Mouse (Mus musculus) heart, postnatal 25 days (tissue): ENCODE measurements at regions not wholly inside any gene's neighbourhood (a gene's known extent, or its start where the extent isn't known, plus 50 kb on each side); places are given as distances from the start of the nearest gene placed in this dataset.

Source experiments
- DNase-seq: peaks from one replicate; pipeline ENCODE4 v3.0.0; 2022; ENCODE audit warnings: low spot score
- intact Hi-C: fragments of 180-260 bp; cut with DNase I; formaldehyde crosslinking; loops from one replicate; pipeline ENCODE4 v1.15.1; 2025

GRCm38 (mm10) chr15:59203850-59204625 lies 314.9 kb downstream of the Gm49356 start:
- no peak for DNase-seq
- intact Hi-C loops, result loop anchor here (1.0 to 5.0 kb wide), 6 partner anchors 43 to 231 kb away; no protein-coding TSS in a partner anchor

- no peak for DNase-seq
- intact Hi-C loops, result loop anchor here (2.0 to 5.0 kb wide), 2 partner anchors 150 to 253 kb away; no protein-coding TSS in a partner anchor
These were observed 316.0 kb downstream of the Gm49356 start for GRCm38 (mm10) chr15:59205091-59205490.

- DNase-seq, result no peak
These were observed 316.4 kb downstream of the Gm49356 start for GRCm38 (mm10) chr15:59205544-59205943.

GRCm38 (mm10) chr15:59206636-59207035 lies 317.5 kb downstream of the Gm49356 start:
- DNase-seq, result no peak
- intact Hi-C loops, result loop anchor here (5.0 kb wide), 1 partner anchor 254 kb away; no protein-coding TSS in a partner anchor

More at GRCm38 (mm10) chr15:59205544-59205943, 316.4 kb downstream of the Gm49356 start:
- intact Hi-C loops, result loop anchor here (2.0 to 5.0 kb wide), 2 partner anchors 151 to 253 kb away; no protein-coding TSS in a partner anchor

- intact Hi-C loops, result loop anchor here (5.0 kb wide), 1 partner anchor 256 kb away; no protein-coding TSS in a partner anchor
- DNase-seq, result no peak
These were observed 318.9 kb downstream of the Gm49356 start for GRCm38 (mm10) chr15:59207976-59208375.

- intact Hi-C loops, result loop anchor here (5.0 kb wide), 1 partner anchor 65 kb away; no protein-coding TSS in a partner anchor
- DNase-seq, result no peak
These were observed 323.3 kb downstream of the Gm49356 start for GRCm38 (mm10) chr15:59212362-59212761.

- intact Hi-C loops, result loop anchor here (5.0 kb wide), 1 partner anchor 63 kb away; no protein-coding TSS in a partner anchor
- no peak for DNase-seq
These were observed 325.0 kb downstream of the Gm49356 start for GRCm38 (mm10) chr15:59214096-59214495.

- no peak for DNase-seq
- intact Hi-C loops, result no loop called here
These were observed 326.1 kb downstream of the Gm49356 start for GRCm38 (mm10) chr15:59215239-59215638.

GRCm38 (mm10) chr15:59217481-59217880 lies 328.4 kb downstream of the Gm49356 start:
- DNase-seq, result no peak
- intact Hi-C loops, result no loop called here

- DNase-seq, result no peak
- intact Hi-C loops, result no loop called here
These were observed 329.8 kb downstream of the Gm49356 start for GRCm38 (mm10) chr15:59218916-59219315.

- intact Hi-C loops, result no loop called here
- no peak for DNase-seq
These were observed 336.5 kb downstream of the Gm49356 start for GRCm38 (mm10) chr15:59225637-59226036.

GRCm38 (mm10) chr15:59227293-59227692 lies 338.2 kb downstream of the Gm49356 start:
- no peak for DNase-seq
- intact Hi-C loops, result no loop called here

- DNase-seq, result no peak
- intact Hi-C loops, result no loop called here
These were observed 341.4 kb downstream of the Gm49356 start for GRCm38 (mm10) chr15:59230536-59230935.

- DNase-seq, result no peak
- intact Hi-C loops, result no loop called here
These were observed 342.6 kb downstream of the Gm49356 start for GRCm38 (mm10) chr15:59231703-59232102.

- intact Hi-C loops, result no loop called here
- DNase-seq, result no peak
These were observed 343.2 kb downstream of the Gm49356 start for GRCm38 (mm10) chr15:59232290-59232689.

GRCm38 (mm10) chr15:59237446-59238161 lies 348.5 kb downstream of the Gm49356 start:
- intact Hi-C loops, result no loop called here
- DNase-seq, result no peak

GRCm38 (mm10) chr15:59241752-59242151 lies 352.7 kb downstream of the Gm49356 start:
- no peak for DNase-seq
- intact Hi-C loops, result no loop called here

- DNase-seq, result peak; percentile 47
- intact Hi-C loops, result loop anchor here (5.0 kb wide), 1 partner anchor 44 kb away; no protein-coding TSS in a partner anchor
These were observed 357.0 kb downstream of the Gm49356 start for GRCm38 (mm10) chr15:59245927-59246649.

- no peak for DNase-seq
- intact Hi-C loops, result loop anchor here (5.0 kb wide), 1 partner anchor 46 kb away; no protein-coding TSS in a partner anchor
These were observed 359.6 kb downstream of the Gm49356 start for GRCm38 (mm10) chr15:59248477-59249260.
